Mouse (Mus musculus): ENCODE measurements around the gene Hras. TPM values are rescaled to one million over a fixed set of nuclear protein-coding genes. Genes with fewer than 3 reads are reported as not detected.

The Hras gene
- polyA plus RNA-seq (2017; shearing (Covaris generic)) = 25.1 TPM

GRCm38 (mm10) chr7:141193948-141194347 lies at the start of gene Hras, which contains the start of gene Lrrc56:
Gene Hras, minus strand, starts transcription at chr7:141194005.
Gene Lrrc56, plus strand, starts transcription at chr7:141194157.

DNA sequence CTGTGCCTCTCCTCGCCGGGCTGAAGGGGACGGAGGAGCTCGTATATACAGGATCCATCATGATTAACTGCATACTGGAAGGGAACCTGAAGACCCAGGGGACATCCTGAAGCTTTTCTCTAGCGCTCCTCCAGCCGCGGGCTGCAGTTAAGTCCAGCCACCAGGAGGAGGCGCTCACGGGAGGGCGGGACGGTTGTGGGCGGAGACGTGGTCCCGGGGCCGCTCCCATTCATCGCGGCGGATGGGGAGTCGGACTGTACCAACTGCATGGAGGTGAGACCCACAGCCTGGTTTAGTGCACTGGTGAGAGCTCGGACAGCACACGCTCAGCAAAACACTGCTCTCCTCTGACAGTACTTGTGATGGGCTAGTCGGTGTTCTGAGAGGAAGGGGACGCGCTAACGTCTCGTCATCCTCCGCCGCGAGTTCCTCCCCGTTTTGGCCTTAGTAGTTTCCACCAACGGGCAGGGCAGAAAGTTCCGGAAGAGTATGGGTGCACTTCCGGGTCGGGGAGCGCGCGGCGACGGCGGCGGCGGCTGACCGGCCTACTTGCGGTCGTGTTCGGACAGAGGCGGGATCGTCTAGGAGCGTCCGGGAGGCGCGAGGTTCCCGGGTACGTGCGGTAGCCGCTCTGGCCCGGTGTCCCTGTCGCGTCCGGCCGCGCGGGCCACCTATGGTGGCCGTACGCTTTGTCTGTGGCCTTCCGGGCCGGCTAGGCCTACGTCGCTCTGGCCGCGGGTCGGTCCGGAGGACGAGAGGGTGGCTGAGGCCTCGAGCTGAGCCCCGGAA lies 34.7 kb upstream of the Hras start, which contains the start of gene Phrf1:
Phrf1 (plus strand) TSS at position 506 of the 789 bp plus-strand sequence.

GRCm38 (mm10) chr7:141215101-141215879 lies 21.5 kb upstream of the Hras start, which contains the start of gene Rassf7:
Gene Rassf7, plus strand, starts transcription at chr7:141215860.

GRCm38 (mm10) chr7:141213605-141214235 lies 19.9 kb upstream of the Hras start, which contains the start of gene Lmntd2:
Gene Lmntd2, minus strand, starts transcription at chr7:141214080.

DNA sequence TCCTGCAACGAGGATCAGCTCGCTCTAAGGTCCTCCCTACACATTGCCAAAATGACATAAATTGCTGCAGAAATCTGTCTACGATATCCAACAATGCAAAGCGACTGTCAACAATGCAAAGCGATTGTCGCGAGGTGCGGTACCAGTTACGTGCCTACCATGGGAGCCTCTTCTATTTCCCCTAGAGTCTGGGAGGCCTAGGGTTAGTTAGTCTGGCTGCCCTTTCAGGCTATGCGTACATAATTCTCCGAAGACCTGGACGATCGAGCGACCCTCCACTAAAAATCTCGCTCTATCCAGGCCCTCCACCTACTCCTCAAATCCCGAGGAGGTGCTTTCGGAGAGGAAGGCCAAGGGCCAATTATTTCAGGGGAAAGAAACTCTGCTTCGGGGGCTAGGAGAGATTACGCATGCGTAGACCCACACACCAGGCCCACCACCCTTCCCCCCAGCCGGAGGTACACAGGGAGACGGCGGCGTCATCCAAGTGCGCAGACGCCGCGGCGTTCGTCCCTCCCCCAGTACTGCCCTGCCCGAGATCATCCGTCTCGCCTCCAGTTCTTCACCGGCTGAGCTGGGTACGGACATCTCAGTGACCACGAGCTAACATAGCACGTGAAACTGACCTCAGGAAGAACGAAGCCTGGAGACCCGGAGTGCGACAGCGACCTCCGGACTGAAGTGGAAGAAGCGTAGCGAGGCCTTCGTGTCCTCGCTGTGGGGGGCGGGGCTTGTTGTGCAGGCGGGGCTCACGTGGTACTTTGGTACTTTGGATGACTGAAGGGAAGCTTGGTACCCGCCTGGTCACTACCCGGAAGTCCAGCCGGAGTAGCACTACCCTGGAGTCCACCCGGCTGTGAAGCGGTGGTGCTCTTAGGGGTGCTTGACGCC lies 21.4 kb downstream of the Hras start, which contains the start of gene Rnh1:
Rnh1 (minus strand) TSS at position 742 of the 891 bp plus-strand sequence.

Other genes with a start within 250 kb of the Hras start
- not detected for gene Ifitm5, start 243.7 kb downstream of the Hras start, polyA plus RNA-seq (2017; shearing (Covaris generic))
- gene Gm45717, start 238.1 kb downstream of the Hras start, polyA plus RNA-seq (2017; shearing (Covaris generic)) = not detected
- gene Ifitm2, start 238.0 kb downstream of the Hras start, polyA plus RNA-seq (2017; shearing (Covaris generic)) = not detected
- not detected for gene Ifitm1, start 226.8 kb downstream of the Hras start, polyA plus RNA-seq (2017; shearing (Covaris generic))
- gene Ifitm3, start 183.2 kb downstream of the Hras start, polyA plus RNA-seq (2017; shearing (Covaris generic)) = not detected
- not detected for gene Ifitm6, start 176.1 kb downstream of the Hras start, polyA plus RNA-seq (2017; shearing (Covaris generic))
- not detected for gene Gm17387, start 164.9 kb downstream of the Hras start, polyA plus RNA-seq (2017; shearing (Covaris generic))
- gene B4galnt4, start 132.9 kb downstream of the Hras start, polyA plus RNA-seq (2017; shearing (Covaris generic)) = 0.85 TPM
- 95.4 TPM for gene Pkp3, start 115.8 kb downstream of the Hras start, polyA plus RNA-seq (2017; shearing (Covaris generic))
- gene Sigirr, start 93.4 kb downstream of the Hras start, polyA plus RNA-seq (2017; shearing (Covaris generic)) = 73.6 TPM
- gene Ano9, start 76.2 kb downstream of the Hras start, polyA plus RNA-seq (2017; shearing (Covaris generic)) = not detected
- 8.6 TPM for gene Ptdss2, start 71.6 kb downstream of the Hras start, polyA plus RNA-seq (2017; shearing (Covaris generic))
- gene Rnh1, start 21.1 kb downstream of the Hras start, polyA plus RNA-seq (2017; shearing (Covaris generic)) = 49.7 TPM
- 2.3 TPM for gene Lrrc56, start 152 bp upstream of the Hras start, polyA plus RNA-seq (2017; shearing (Covaris generic))
- 6.6 TPM for gene Lmntd2, start 20.1 kb upstream of the Hras start, polyA plus RNA-seq (2017; shearing (Covaris generic))
- gene Rassf7, start 21.9 kb upstream of the Hras start, polyA plus RNA-seq (2017; shearing (Covaris generic)) = 10.0 TPM
- gene Phrf1, start 34.8 kb upstream of the Hras start, polyA plus RNA-seq (2017; shearing (Covaris generic)) = 112 TPM
- 103 TPM for gene Irf7, start 72.5 kb upstream of the Hras start, polyA plus RNA-seq (2017; shearing (Covaris generic))
- not detected for gene Cdhr5, start 82.8 kb upstream of the Hras start, polyA plus RNA-seq (2017; shearing (Covaris generic))
- not detected for gene Sct, start 85.1 kb upstream of the Hras start, polyA plus RNA-seq (2017; shearing (Covaris generic))
- gene Drd4, start 98.0 kb upstream of the Hras start, polyA plus RNA-seq (2017; shearing (Covaris generic)) = not detected
- gene Deaf1, start 133.7 kb upstream of the Hras start, polyA plus RNA-seq (2017; shearing (Covaris generic)) = 75.5 TPM
- 29.6 TPM for gene Tmem80, start 133.7 kb upstream of the Hras start, polyA plus RNA-seq (2017; shearing (Covaris generic))
- not detected for gene Eps8l2, start 144.9 kb upstream of the Hras start, polyA plus RNA-seq (2017; shearing (Covaris generic))
- 215 TPM for gene Taldo1, start 198.2 kb upstream of the Hras start, polyA plus RNA-seq (2017; shearing (Covaris generic))
- 31.3 TPM for gene Gatd1, start 220.1 kb upstream of the Hras start, polyA plus RNA-seq (2017; shearing (Covaris generic))
- not detected for gene Cend1, start 235.5 kb upstream of the Hras start, polyA plus RNA-seq (2017; shearing (Covaris generic))
- 72.6 TPM for gene Slc25a22, start 243.9 kb upstream of the Hras start, polyA plus RNA-seq (2017; shearing (Covaris generic))

All from naive thymus-derived CD4-positive, alpha-beta T cell, adult 5 months (primary cell).